Mouse (Mus musculus): ENCODE measurements around the gene Tecr.
A peak's percentile ranks its signal among the peaks of the same experiment; 100 is the strongest.

The Tecr gene

DNA sequence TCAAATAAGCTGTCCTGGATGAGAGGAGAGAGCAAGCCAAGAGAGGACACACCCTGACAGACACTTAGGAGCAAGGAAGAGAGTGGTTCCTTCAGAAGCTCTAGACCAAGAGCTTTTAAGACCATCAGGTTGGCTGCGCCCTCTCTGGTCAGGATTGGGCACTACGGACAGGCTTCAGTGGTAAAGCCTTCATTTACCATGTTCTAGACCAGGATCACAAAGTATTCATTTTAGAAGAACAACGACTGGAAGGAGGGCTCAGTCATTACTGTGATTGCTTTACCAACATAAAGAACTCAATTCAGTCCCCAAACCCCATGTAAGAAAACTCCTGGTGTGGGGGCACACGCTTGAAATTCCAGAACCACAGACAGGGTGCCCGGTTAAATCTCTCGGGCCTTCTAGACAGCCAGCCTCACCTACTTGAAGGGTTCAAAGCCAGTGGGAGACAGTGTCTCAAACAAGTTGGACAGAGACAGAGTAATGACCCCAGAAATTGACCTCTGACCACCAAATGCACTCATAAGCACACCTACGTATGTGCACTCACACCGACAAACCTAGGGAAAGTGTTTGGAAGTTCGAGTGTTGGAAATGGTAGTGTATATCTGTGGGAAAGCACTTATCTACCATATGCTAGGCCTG, 41.9 kb downstream of the Tecr start:
- no peak for DNase-seq (ENCODE audit: low read depth)

DNA sequence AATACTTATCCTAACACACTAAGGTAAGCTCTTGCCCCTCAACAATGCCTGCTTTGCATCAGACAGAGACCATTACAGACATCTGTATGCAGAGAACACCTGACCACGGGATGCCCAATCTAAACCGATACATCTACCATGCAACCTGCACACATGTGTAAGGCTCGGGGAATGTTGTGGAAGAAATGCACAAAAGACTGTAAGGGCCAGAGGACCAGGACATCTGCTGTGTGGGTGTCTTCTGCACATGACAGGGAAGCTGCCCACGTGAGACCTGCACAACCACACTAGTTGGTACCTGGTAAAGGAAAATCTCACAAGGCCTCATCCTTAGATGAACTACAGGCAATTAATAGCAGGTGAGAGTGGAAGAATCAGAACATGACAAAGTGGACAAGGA, 44.5 kb downstream of the Tecr start:
- no peak for DNase-seq (ENCODE audit: low read depth)

DNA sequence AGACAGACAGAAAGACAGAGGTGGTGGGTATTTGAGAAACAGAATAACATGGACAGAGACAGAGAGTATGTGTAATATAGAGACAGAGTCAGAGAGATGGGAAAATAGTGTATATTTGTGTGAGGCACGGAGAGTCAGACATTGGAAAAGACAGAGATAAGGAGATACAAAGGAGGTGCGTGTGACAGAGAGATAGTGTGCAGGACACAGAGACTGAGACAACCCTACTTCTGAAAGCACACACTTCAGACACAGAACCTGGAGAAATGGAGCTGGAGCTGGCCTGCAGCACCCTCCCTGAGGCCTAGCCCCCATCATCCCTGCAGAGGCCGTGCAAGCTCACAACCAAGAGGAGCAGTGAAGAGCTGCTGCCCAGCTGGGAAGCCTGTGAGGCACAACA, 45.1 kb downstream of the Tecr start:
- DNase-seq (ENCODE audit: low read depth): no peak

DNA sequence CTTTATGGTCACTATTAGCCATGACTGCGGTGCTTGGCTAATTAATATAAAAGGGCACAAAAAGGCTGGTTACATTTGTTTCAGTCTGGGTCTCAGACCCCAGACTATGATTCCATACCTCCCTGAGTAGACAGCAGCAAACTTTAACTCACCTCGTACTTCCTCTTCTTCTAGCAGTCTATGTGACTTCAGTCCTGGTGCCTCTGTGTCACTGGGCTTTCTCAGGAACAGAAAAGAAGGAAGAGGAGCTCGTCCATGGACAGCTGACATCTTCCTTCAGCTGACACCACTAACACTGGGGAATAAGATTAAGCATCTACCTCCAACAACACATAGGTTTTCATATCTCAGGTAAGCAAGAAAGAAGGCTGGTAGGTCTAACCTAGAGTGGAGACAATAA, 72.0 kb downstream of the Tecr start, which contains the start of gene Olfr370:
Gene Olfr370 (plus strand): TSS at position 45 of the 400 bp plus-strand sequence.
- peak; percentile 13 for DNase-seq (ENCODE audit: low read depth)

DNA sequence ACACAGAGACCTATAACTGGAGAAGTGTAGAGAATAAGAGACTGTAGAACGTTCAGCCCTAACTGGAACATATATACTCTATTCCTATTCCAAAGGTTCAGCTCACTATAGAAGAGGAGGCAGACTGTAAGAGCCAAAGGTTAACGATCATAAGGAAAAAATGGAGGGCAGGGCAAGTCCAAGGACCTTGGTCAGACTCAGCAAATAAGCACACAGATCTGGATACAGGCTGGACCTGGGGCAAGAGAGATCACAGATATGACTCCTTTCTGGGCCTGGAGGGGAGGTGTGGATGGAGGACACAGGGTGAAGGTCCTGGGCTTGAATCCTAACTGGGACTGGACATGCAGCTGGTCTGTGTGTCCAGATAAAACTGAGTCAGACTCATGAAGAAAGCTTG, 73.0 kb downstream of the Tecr start:
- DNase-seq (ENCODE audit: low read depth): no peak
